13 mouse cellular contexts compared by ENCODE assay signal in genomic region chr12:112214441-112214857, GRCm38 (mm10).
A peak's percentile ranks its signal among the peaks of the same experiment; 100 is the strongest.
DNase-seq lines count a peak whose midpoint lies in the region; ATAC-seq lines count a peak whose summit lies in the region.
"Had no signal": no experiment of that assay in that cellular context is flagged by ENCODE, and none has a peak within 500 bp of the region (broad histone marks: within the 10 kb centered on the region; RNA-seq: fewer than 3 reads in every experiment).

No protein-coding gene starts in this region.

- H3K4me1 ChIP-seq in kidney, embryonic 14.5 days (ENCODE audit: control insufficient read depth, insufficient read depth, low read length): 0 out of 2 replicates have a peak, but pooled peaks cover 4% of the 10 kb centered on the region
- peaks cover 8% of the 10 kb centered on the region; the same call in 1 of the 2 replicates for H3K4me1 ChIP-seq in embryonic facial prominence, embryonic 14.5 days (ENCODE audit: control insufficient read depth, insufficient read depth, low read length)
- H3K4me1 ChIP-seq in midbrain, embryonic 16.5 days (ENCODE audit: control insufficient read depth, insufficient read depth, low read length): peaks cover 23% of the 10 kb centered on the region
- H3K4me1 ChIP-seq in heart, embryonic 11.5 days (ENCODE audit: control insufficient read depth, insufficient read depth, low read length): peaks cover 17% of the 10 kb centered on the region

- WGBS in kidney, embryonic 14.5 days: 6% methylated on average over 13 of the region's 13 CpGs
- WGBS in embryonic facial prominence, embryonic 14.5 days: 29% methylated on average over 9 of the region's 13 CpGs
- WGBS in midbrain, embryonic 16.5 days: 11% methylated on average over 13 of the region's 13 CpGs
- WGBS in heart, embryonic 11.5 days (ENCODE audit: insufficient replicate concordance): 35% methylated on average over 13 of the region's 13 CpGs

- H3K9me3 ChIP-seq in kidney, embryonic 14.5 days (ENCODE audit: control insufficient read depth, low read length): no peaks in the 10 kb centered on the region
- no peaks in the 10 kb centered on the region for H3K9me3 ChIP-seq in embryonic facial prominence, embryonic 14.5 days (ENCODE audit: control insufficient read depth, low read length)
- H3K9me3 ChIP-seq in midbrain, embryonic 16.5 days (replicated peaks; ENCODE audit: control insufficient read depth, low read length, poor library complexity, severe bottlenecking): no peaks in the 10 kb centered on the region
- no peaks in the 10 kb centered on the region for H3K9me3 ChIP-seq in heart, embryonic 11.5 days (replicated peaks; ENCODE audit: control insufficient read depth, low read length)
- H3K9me3 ChIP-seq: embryonic facial prominence, embryonic 12.5 days; heart, embryonic 13.5 days had no signal

- no peak overlapping the region for H3K4me2 ChIP-seq in kidney, embryonic 14.5 days (replicated peaks; ENCODE audit: low read depth, low read length)
- H3K4me2 ChIP-seq in embryonic facial prominence, embryonic 14.5 days (ENCODE audit: low read depth, low read length): no peak overlapping the region
- H3K4me2 ChIP-seq in midbrain, embryonic 16.5 days (ENCODE audit: low read length): no peak overlapping the region
- H3K4me2 ChIP-seq in heart, embryonic 11.5 days: no peak overlapping the region
- H3K4me2 ChIP-seq: embryonic facial prominence, embryonic 12.5 days; heart, embryonic 13.5 days had no signal

- no peak overlapping the region for H3K4me3 ChIP-seq in kidney, embryonic 14.5 days (ENCODE audit: low read length)
- no peak overlapping the region for H3K4me3 ChIP-seq in embryonic facial prominence, embryonic 14.5 days (ENCODE audit: low read depth, low read length)
- H3K4me3 ChIP-seq in midbrain, embryonic 16.5 days (ENCODE audit: low read depth, low read length): no peak overlapping the region
- H3K4me3 ChIP-seq in heart, embryonic 11.5 days (ENCODE audit: low read depth, low read length): no peak overlapping the region
- H3K4me3 ChIP-seq: embryonic facial prominence, embryonic 12.5 days; heart, embryonic 13.5 days had no signal

- H3K36me3 ChIP-seq in kidney, embryonic 14.5 days (ENCODE audit: control insufficient read depth, insufficient read depth, low read length): no peaks in the 10 kb centered on the region
- H3K36me3 ChIP-seq in embryonic facial prominence, embryonic 14.5 days (ENCODE audit: control insufficient read depth, insufficient read depth, low read length): no peaks in the 10 kb centered on the region
- H3K36me3 ChIP-seq in midbrain, embryonic 16.5 days (ENCODE audit: control insufficient read depth, insufficient read depth, low read length): no peaks in the 10 kb centered on the region
- H3K36me3 ChIP-seq in heart, embryonic 11.5 days (ENCODE audit: control insufficient read depth, insufficient read depth, low read length): no peaks in the 10 kb centered on the region
- H3K36me3 ChIP-seq: embryonic facial prominence, embryonic 12.5 days; heart, embryonic 13.5 days had no signal

- DNase-seq in kidney, adult 8-10 months: no peak
- peak; percentile 81 for DNase-seq in adrenal gland, adult 8-10 months
- no peak for DNase-seq in embryonic facial prominence, embryonic 14.5 days (ENCODE audit: low spot score)
- DNase-seq in lung, postnatal 36 days: no peak
- no peak for DNase-seq in lung, postnatal 4 days
- DNase-seq: kidney, adult 18-20 months; liver, postnatal 0 days had no signal

- no peak overlapping the region for H3K27ac ChIP-seq in kidney, embryonic 14.5 days (ENCODE audit: low read depth, low read length)
- no peak overlapping the region for H3K27ac ChIP-seq in embryonic facial prominence, embryonic 14.5 days (replicated peaks; ENCODE audit: low read depth, low read length)
- peak overlapping the region; percentile 63 for H3K27ac ChIP-seq in midbrain, embryonic 16.5 days (ENCODE audit: low read length)
- no peak overlapping the region for H3K27ac ChIP-seq in heart, embryonic 11.5 days (ENCODE audit: low read depth, low read length)
- H3K27ac ChIP-seq: embryonic facial prominence, embryonic 12.5 days; heart, embryonic 13.5 days had no signal

- no peak overlapping the region for H3K9ac ChIP-seq in kidney, embryonic 14.5 days (ENCODE audit: low read depth, low read length)
- H3K9ac ChIP-seq in embryonic facial prominence, embryonic 14.5 days (ENCODE audit: low read depth, low read length): no peak overlapping the region
- H3K9ac ChIP-seq in midbrain, embryonic 16.5 days (ENCODE audit: low read depth, low read length): no peak overlapping the region
- no peak overlapping the region for H3K9ac ChIP-seq in heart, embryonic 11.5 days (ENCODE audit: low read depth, low read length)
- H3K9ac ChIP-seq: embryonic facial prominence, embryonic 12.5 days; heart, embryonic 13.5 days; liver, postnatal 0 days had no signal

- peaks cover 1% of the 10 kb centered on the region; the same call in 1 of the 2 replicates for H3K27me3 ChIP-seq in kidney, embryonic 14.5 days (ENCODE audit: control insufficient read depth, insufficient read depth, low read length)
- H3K27me3 ChIP-seq in embryonic facial prominence, embryonic 14.5 days (replicated peaks; ENCODE audit: control insufficient read depth, insufficient read depth, low read length): no peaks in the 10 kb centered on the region
- H3K27me3 ChIP-seq in midbrain, embryonic 16.5 days (ENCODE audit: control insufficient read depth, insufficient read depth, low read depth, low read length): no peaks in the 10 kb centered on the region; the same call in 1 of the 2 replicates
- H3K27me3 ChIP-seq in heart, embryonic 11.5 days (ENCODE audit: control insufficient read depth, insufficient read depth, low read length): no peaks in the 10 kb centered on the region
- H3K27me3 ChIP-seq: Patski had no signal

- ATAC-seq in kidney, embryonic 14.5 days (ENCODE audit: low FRiP score, low TSS enrichment): peak; percentile 40; the same call in 1 of the 2 replicates
- peak; percentile 20; the same call in 1 of the 2 replicates for ATAC-seq in embryonic facial prominence, embryonic 14.5 days (ENCODE audit: low read depth)
- peak; percentile 47 for ATAC-seq in midbrain, embryonic 16.5 days
- no peak for ATAC-seq in heart, embryonic 11.5 days (replicated peaks; ENCODE audit: insufficient number of reproducible peaks, low FRiP score, low TSS enrichment)
- ATAC-seq: liver, postnatal 0 days; Patski had no signal
